Mouse (Mus musculus): Measurements from ENCODE around the gene Mccc1. TPM values are rescaled to one million over a fixed set of nuclear protein-coding genes. Genes with fewer than 3 reads are reported as not detected.

Mccc1 gene
- polyA plus RNA-seq, 1 experiment = 4.8 TPM

DNA sequence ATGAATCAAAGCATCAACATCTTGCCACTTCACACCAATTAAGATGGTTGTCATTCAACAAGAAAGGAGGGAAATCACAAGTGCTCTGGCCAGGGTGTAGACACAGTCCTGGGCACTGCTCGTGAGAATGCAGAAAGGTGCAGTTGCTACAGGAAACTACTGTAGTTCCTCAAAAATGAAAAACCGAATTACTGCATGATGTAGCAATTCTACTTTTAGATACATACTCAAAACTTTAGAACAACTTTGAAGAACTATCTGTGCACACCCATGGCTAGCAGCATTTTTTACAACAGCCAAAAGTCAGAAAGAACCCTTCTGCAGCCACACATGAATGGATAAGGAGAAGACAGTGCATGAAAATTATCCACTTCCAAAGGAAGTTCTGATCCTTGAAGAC is 34.0 kb downstream of the Mccc1 start:
- 18% methylated on average over 2 of the region's 2 CpGs for WGBS
- no peak for TF ChIP-seq POLR2A (IDR thresholded peaks at IDR 0.05; ENCODE audit: low read depth, low read length)
- DNase-seq (ENCODE audit: low read depth in 1 of 2, low spot score in 2 of 2) = no peak
- Histone ChIP-seq H3K4me3 (ENCODE audit: extremely low read depth, insufficient read depth, insufficient read length) (no peak overlapping the region), H3K36me3 (ENCODE audit: control insufficient read depth, insufficient read depth, low read length) (peaks cover 7% of the 10 kb centered on the region; the same call in 1 of the 2 replicates), H3K27me3 (ENCODE audit: control insufficient read depth, insufficient read depth, low read length) (no peaks in the 10 kb centered on the region), H3K27ac (ENCODE audit: insufficient read depth, low read length) (no peak overlapping the region), H3K4me1 (ENCODE audit: control insufficient read depth, insufficient read depth, insufficient read length) (no peaks in the 10 kb centered on the region)

DNA sequence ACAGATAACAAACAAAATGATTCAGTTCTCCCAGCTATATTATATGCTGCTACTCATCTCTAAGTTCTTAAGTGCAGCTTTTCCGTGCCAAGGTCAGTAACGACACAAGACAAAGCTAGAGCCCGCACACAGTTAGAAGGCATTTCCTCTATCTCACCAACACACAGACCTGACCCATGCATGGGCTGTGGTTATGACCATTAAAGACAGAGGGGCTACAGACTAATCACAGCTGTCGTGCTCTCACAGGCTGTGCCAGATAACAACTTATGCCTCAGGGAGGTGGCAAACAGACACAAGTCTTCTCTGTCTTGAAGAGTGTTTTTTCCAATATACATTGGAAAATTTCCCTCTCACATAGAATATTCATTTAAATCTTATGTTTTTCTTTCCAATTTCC is 35.5 kb downstream of the Mccc1 start:
- Histone ChIP-seq H3K27ac (ENCODE audit: insufficient read depth, low read length) (no peak overlapping the region), H3K27me3 (ENCODE audit: control insufficient read depth, insufficient read depth, low read length) (no peaks in the 10 kb centered on the region), H3K4me3 (ENCODE audit: extremely low read depth, insufficient read depth, insufficient read length) (no peak overlapping the region), H3K4me1 (ENCODE audit: control insufficient read depth, insufficient read depth, insufficient read length) (no peaks in the 10 kb centered on the region), H3K36me3 (ENCODE audit: control insufficient read depth, insufficient read depth, low read length) (peaks cover 7% of the 10 kb centered on the region; the same call in 1 of the 2 replicates)
- TF ChIP-seq POLR2A (IDR thresholded peaks at IDR 0.05; ENCODE audit: low read depth, low read length) (no peak), CTCF (IDR thresholded peaks at IDR 0.05; ENCODE audit: extremely low read depth, insufficient read depth, insufficient read length, insufficient replicate concordance) (no peak)
- 32% methylated on average over 4 of the region's 4 CpGs for WGBS
- DNase-seq (ENCODE audit: low read depth in 1 of 2, low spot score in 2 of 2) = no peak

DNA sequence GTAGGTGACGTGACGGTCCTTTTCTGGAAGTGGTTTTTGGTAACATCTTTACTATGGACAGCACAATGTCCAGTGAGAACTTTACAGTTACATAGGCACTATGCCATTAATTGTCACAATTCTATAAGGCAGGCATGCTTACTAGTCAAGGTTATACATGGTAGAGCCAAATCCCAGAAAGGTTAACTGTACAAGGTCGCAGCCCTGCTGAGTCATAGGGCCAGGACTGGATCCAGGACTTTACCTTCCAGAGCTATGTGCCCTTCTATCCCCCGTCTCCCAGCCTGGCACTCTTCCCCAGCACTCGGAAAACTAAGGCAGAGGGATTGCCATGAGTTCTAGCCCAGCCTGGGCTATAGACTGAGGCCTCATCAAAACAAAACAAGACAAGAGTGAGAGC is 36.6 kb downstream of the Mccc1 start:
- TF ChIP-seq CTCF (IDR thresholded peaks at IDR 0.05; ENCODE audit: extremely low read depth, insufficient read depth, insufficient read length, insufficient replicate concordance) (no peak), POLR2A (IDR thresholded peaks at IDR 0.05; ENCODE audit: low read depth, low read length) (no peak)
- Histone ChIP-seq H3K4me3 (ENCODE audit: extremely low read depth, insufficient read depth, insufficient read length) (no peak overlapping the region), H3K4me1 (ENCODE audit: control insufficient read depth, insufficient read depth, insufficient read length) (no peaks in the 10 kb centered on the region), H3K27me3 (ENCODE audit: control insufficient read depth, insufficient read depth, low read length) (no peaks in the 10 kb centered on the region), H3K36me3 (ENCODE audit: control insufficient read depth, insufficient read depth, low read length) (peaks cover 9% of the 10 kb centered on the region; the same call in 1 of the 2 replicates), H3K27ac (ENCODE audit: insufficient read depth, low read length) (no peak overlapping the region)
- 92% methylated on average over 5 of the region's 5 CpGs for WGBS
- DNase-seq (ENCODE audit: low read depth in 1 of 2, low spot score in 2 of 2) = no peak

DNA sequence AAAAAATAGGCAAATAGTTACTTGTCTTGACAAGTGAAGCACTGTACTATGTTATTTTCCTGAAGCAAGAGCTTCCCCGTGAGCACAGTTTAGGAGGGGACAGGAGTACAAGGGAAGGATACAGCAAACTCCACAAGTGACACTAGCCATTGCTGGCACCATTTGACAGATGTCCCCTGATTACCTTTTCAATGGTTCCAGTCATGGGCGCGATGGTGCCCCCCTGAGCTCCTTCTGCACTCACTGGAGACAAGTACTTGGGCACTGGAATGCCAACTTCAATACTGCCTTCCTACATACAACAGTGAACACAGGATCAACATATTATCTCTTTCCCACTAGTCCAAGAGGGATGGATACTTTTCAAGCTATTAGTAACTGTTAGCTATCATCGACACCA is 37.1 kb downstream of the Mccc1 start:
- Histone ChIP-seq H3K4me1 (ENCODE audit: control insufficient read depth, insufficient read depth, insufficient read length) (no peaks in the 10 kb centered on the region), H3K36me3 (ENCODE audit: control insufficient read depth, insufficient read depth, low read length) (peaks cover 9% of the 10 kb centered on the region; the same call in 1 of the 2 replicates), H3K4me3 (ENCODE audit: extremely low read depth, insufficient read depth, insufficient read length) (no peak overlapping the region), H3K27me3 (ENCODE audit: control insufficient read depth, insufficient read depth, low read length) (no peaks in the 10 kb centered on the region), H3K27ac (ENCODE audit: insufficient read depth, low read length) (no peak overlapping the region)
- no peak for TF ChIP-seq POLR2A (IDR thresholded peaks at IDR 0.05; ENCODE audit: low read depth, low read length)
- DNase-seq (ENCODE audit: low read depth in 1 of 2, low spot score in 2 of 2) = no peak
- 92% methylated on average over 4 of the region's 4 CpGs for WGBS

DNA sequence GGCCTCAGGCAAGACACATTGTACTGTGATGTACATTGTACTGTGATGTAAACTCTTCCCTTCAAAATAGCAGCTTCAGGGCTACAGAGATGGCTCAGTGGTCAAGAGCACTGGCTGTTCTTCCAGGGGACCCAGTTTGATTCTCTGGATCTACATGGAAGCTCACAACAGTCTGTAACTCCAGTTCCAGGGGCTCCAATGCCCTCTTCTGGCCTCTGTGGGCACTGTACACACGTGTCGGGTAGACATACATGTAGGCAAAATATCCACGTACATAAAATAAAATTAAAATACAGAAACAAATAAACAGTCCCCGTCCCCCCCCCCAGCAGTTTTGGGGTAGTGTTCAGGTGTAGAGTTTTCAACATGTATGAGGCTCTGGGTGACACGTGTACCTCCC is 37.5 kb downstream of the Mccc1 start:
- Histone ChIP-seq H3K36me3 (ENCODE audit: control insufficient read depth, insufficient read depth, low read length) (peaks cover 9% of the 10 kb centered on the region; the same call in 1 of the 2 replicates), H3K4me1 (ENCODE audit: control insufficient read depth, insufficient read depth, insufficient read length) (no peaks in the 10 kb centered on the region), H3K27me3 (ENCODE audit: control insufficient read depth, insufficient read depth, low read length) (no peaks in the 10 kb centered on the region), H3K27ac (ENCODE audit: insufficient read depth, low read length) (no peak overlapping the region), H3K4me3 (ENCODE audit: extremely low read depth, insufficient read depth, insufficient read length) (no peak overlapping the region)
- no peak for DNase-seq (ENCODE audit: low read depth in 1 of 2, low spot score in 2 of 2)
- 90% methylated on average over 5 of the region's 5 CpGs for WGBS
- no peak for TF ChIP-seq POLR2A (IDR thresholded peaks at IDR 0.05; ENCODE audit: low read depth, low read length)
- no peak; the same call in 1 of the 2 replicates for TF ChIP-seq CTCF (IDR thresholded peaks at IDR 0.05; ENCODE audit: extremely low read depth, insufficient read depth, insufficient read length, insufficient replicate concordance)

DNA sequence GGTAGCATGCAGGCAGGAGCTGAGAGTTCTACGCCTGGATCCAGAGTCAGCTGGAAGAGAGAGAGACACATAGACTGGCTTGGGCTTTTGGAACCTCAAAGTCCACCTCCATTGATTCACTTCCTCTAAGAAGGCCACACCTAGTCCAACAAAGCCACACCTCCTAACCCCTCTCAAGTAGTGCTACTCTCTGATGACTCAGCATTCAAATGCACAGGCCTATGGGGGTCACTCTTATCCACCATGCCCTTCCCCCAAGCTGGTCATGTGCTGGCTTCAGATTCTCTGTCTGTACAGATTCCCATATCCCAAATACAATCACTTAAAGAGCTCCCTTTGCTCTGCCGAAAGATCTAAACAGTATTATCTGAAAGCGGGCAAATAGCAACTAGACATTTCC is 43.2 kb downstream of the Mccc1 start:
- no peaks in the 10 kb centered on the region for H3K4me1 ChIP-seq (ENCODE audit: control insufficient read depth, insufficient read depth, insufficient read length)
- no peak overlapping the region for H3K27ac ChIP-seq (ENCODE audit: insufficient read depth, low read length)
- no peak for TF ChIP-seq POLR2A (IDR thresholded peaks at IDR 0.05; ENCODE audit: low read depth, low read length)
- TF ChIP-seq CTCF (IDR thresholded peaks at IDR 0.05; ENCODE audit: extremely low read depth, insufficient read depth, insufficient read length, insufficient replicate concordance) = no peak
- H3K36me3 ChIP-seq (ENCODE audit: control insufficient read depth, insufficient read depth, low read length) = peaks cover 4% of the 10 kb centered on the region; the same call in 1 of the 2 replicates
- no peaks in the 10 kb centered on the region for H3K27me3 ChIP-seq (ENCODE audit: control insufficient read depth, insufficient read depth, low read length)
- no peak for DNase-seq (ENCODE audit: low read depth in 1 of 2, low spot score in 2 of 2)
- 95% methylated on average over 3 of the region's 3 CpGs for WGBS
- H3K4me3 ChIP-seq (ENCODE audit: extremely low read depth, insufficient read depth, insufficient read length) = no peak overlapping the region

DNA sequence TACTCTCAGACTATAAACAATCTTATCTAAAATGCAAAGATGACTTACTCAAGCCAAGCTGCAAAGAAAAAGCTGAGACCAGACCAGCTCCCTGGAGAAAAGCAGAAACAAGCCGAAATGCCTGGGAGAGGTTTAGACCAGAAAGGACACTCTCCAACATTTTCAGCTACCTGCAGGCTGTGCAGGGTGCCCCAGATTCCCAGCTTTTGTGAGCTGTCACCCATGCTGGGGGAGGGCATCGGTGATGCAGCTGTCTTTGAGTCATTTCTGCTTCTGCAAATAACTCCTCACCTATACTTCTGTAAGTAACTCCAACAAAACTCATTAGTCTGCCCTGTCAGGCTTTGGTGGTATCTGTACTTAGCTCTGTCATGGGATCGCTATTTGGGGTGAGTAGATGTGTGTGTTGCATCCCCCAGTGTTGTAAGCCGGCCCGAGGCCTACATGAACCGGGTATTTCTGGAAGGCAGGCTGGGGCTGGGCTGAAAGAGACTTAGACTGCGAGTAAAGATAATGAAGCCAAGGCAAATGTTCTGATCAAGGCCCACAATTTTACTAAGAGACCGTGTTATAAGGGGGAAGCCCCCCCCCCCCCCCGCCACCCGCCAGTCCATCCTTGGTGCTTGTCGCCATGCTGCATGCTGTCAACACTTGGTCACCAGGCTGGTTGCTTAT is 45.4 kb downstream of the Mccc1 start:
- H3K36me3 ChIP-seq (ENCODE audit: control insufficient read depth, insufficient read depth, low read length) = peaks cover 2% of the 10 kb centered on the region; the same call in 1 of the 2 replicates
- no peaks in the 10 kb centered on the region for H3K4me1 ChIP-seq (ENCODE audit: control insufficient read depth, insufficient read depth, insufficient read length)
- WGBS = 94% methylated on average over 11 of the region's 11 CpGs
- H3K27me3 ChIP-seq (ENCODE audit: control insufficient read depth, insufficient read depth, low read length) = no peaks in the 10 kb centered on the region
- TF ChIP-seq CTCF (IDR thresholded peaks at IDR 0.05; ENCODE audit: extremely low read depth, insufficient read depth, insufficient read length, insufficient replicate concordance) (no peak), POLR2A (IDR thresholded peaks at IDR 0.05; ENCODE audit: low read depth, low read length) (no peak)
- H3K4me3 ChIP-seq (ENCODE audit: extremely low read depth, insufficient read depth, insufficient read length) = no peak overlapping the region
- H3K27ac ChIP-seq (ENCODE audit: insufficient read depth, low read length) = no peak overlapping the region
- no peak for DNase-seq (ENCODE audit: low read depth in 1 of 2, low spot score in 2 of 2)

Data from spleen, adult 2 months (tissue).